Mouse (Mus musculus) 3134 (cell line): ENCODE data around the gene Pigl.
A peak's percentile ranks its signal among the peaks of the same experiment; 100 is the strongest.

Experiments
- DNase-seq: peaks from one replicate; pipeline ENCODE4 v3.0.0-alpha.2; 2011; ENCODE audit warnings: low spot score; ENCODE audit not compliant: insufficient read length; ENCODE audit errors: extremely low read depth

The Pigl gene

GRCm38 (mm10) chr11:62554163-62554855 is 96.0 kb downstream of the Pigl start:
- no peak for DNase-seq

- no peak for DNase-seq
Measured at GRCm38 (mm10) chr11:62554934-62555517, 96.8 kb downstream of the Pigl start.

GRCm38 (mm10) chr11:62555896-62556412 is 97.7 kb downstream of the Pigl start:
- no peak for DNase-seq

- DNase-seq, result no peak
Measured at GRCm38 (mm10) chr11:62557205-62557604, 98.9 kb downstream of the Pigl start.

GRCm38 (mm10) chr11:62558152-62558551 is 99.9 kb downstream of the Pigl start:
- no peak for DNase-seq

- DNase-seq, result peak; percentile 50
Measured at GRCm38 (mm10) chr11:62558961-62559646, 100.8 kb downstream of the Pigl start.

- no peak for DNase-seq
Measured at GRCm38 (mm10) chr11:62560463-62561016, 102.3 kb downstream of the Pigl start.

GRCm38 (mm10) chr11:62563590-62563989 is 105.3 kb downstream of the Pigl start:
- DNase-seq, result no peak
